Mouse (Mus musculus) brain, embryonic 14.5 days (tissue): ENCODE measurements around the gene C5ar2. TPM values are rescaled to one million over a fixed set of nuclear protein-coding genes. Genes with fewer than 3 reads are reported as not detected.

Experiments
- DNase-seq: peaks from one replicate; pipeline ENCODE4 v3.0.0-alpha.2; 2011; ENCODE audit warnings: low read depth
- CTCF ChIP-seq: fragments of 200-500 bp; IDR thresholded peaks from 2 replicates; pipeline ENCODE4 v1.5.1; 2012; ENCODE audit warnings: inconsistent platforms, mild to moderate bottlenecking, moderate library complexity, borderline replicate concordance; ENCODE audit not compliant: insufficient read depth, insufficient read length; ENCODE audit errors: extremely low read depth
- POLR2A ChIP-seq: fragments of 200-500 bp; IDR thresholded peaks from 2 replicates; pipeline ENCODE4 v1.6.1; 2012; ENCODE audit warnings: mild to moderate bottlenecking, inconsistent platforms, borderline replicate concordance; ENCODE audit not compliant: poor library complexity, insufficient read depth, insufficient read length, severe bottlenecking; ENCODE audit errors: extremely low read depth
- polyA plus RNA-seq: library from polyadenylated mRNA; depleted of rRNA; stranded (reverse); fragments of >200 nt; gene quantifications from 2 replicates; pipeline ENCODE4 v1.2.3, GENCODE M21; 2012

Gene C5ar2
- polyA plus RNA-seq, 1 experiment, result 0.11 TPM

- no peak for DNase-seq
- no peak for TF ChIP-seq POLR2A
- TF ChIP-seq CTCF, result no peak
Observed at GRCm38 (mm10) chr7:16245958-16246357, 2.0 kb upstream of the C5ar2 start.

- DNase-seq, result no peak
- TF ChIP-seq POLR2A, result no peak
- TF ChIP-seq CTCF, result no peak
Observed at GRCm38 (mm10) chr7:16242198-16242597, 1.8 kb downstream of the C5ar2 start.

GRCm38 (mm10) chr7:16241787-16242186, 2.2 kb downstream of the C5ar2 start:
- DNase-seq, result no peak
- TF ChIP-seq CTCF, result peak; percentile 13; the same call in 1 of the 2 replicates
- TF ChIP-seq POLR2A, result no peak

DNA sequence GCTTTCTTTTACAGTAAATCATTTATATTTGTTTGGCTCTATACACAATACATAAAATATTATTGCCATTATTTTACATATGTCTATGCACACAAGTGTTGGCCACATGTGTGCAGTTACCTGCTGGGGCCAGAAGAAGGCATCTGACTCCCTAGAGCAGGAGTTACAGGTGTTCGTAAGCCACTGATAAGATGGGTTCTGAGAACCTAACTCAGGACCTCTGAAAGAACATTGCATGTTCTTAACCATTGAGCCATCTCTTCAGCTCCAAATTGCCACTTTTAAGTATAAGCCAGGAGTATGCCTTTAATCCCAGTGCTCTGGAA, 3.0 kb downstream of the C5ar2 start:
- no peak for DNase-seq
- no peak for TF ChIP-seq CTCF
- no peak for TF ChIP-seq POLR2A

DNA sequence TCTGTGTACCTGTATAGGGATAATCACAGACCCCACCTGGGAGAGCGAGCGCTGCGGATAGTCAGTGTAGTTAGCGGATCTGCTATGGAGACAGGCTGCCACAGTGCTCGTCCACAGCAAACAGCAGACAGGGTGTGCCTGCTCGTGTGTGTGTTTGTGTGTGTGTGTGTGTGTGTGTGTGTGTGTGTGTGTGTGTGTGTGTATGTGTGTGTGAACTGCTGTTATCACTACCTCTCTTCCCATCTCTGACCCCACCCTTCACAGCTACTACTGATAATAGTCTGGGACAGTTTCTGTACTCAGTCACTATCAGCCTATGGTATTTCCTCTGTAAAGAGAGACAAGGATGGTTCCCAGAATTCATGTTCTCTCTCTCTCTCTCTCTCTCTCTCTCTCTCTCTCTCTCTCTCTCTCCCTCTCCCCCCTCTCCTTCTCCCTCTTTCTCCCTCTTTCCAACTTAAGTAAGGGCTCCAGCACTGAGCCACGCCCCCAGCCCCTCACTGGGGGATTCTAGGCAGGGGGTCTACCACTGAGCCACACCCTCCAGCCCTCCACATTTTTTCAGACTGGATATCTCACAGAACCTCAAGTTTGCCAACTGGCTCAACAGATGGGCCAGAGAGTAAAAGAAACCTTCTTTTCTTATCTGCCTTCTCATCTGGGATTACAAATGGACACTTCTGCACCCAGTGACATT, 3.5 kb downstream of the C5ar2 start:
- no peak for TF ChIP-seq POLR2A
- no peak for TF ChIP-seq CTCF
- DNase-seq, result no peak

DNA sequence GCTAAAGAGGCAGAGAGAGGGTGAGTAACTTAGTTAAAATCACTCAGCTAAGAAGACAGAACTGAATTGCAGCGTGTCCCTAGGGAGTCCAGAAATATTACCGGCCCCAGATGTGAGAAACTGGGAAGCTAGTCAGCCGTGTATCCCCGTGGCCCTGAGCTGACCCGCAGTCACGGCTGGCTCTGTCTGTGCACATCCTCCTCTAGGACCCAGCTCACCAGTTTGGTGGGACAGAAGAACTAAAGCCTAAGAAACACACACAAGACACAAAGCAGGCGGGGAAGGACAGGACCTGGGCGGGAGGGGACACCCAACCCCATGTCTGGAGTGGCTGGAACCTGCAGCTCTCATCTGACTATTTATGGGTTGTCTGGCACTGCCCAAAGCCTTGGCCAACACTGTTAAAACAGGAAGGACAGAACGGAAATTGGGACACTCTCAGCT, 4.4 kb downstream of the C5ar2 start:
- TF ChIP-seq CTCF (no peak), POLR2A (no peak)
- no peak for DNase-seq

GRCm38 (mm10) chr7:16229869-16230268, 14.1 kb downstream of the C5ar2 start:
- peak; percentile 1 for DNase-seq

GRCm38 (mm10) chr7:16221582-16222272, 22.2 kb downstream of the C5ar2 start, which contains the start of gene Dhx34:
Gene Dhx34 (minus strand): TSS chr7:16222037.
- TF ChIP-seq POLR2A (peak; percentile 69; the same call in 1 of the 2 replicates), CTCF (peak; percentile 59; the same call in 1 of the 2 replicates)
- peak; percentile 98 for DNase-seq

More at GRCm38 (mm10) chr7:16229869-16230268, 14.1 kb downstream of the C5ar2 start:
- no peak for TF ChIP-seq POLR2A
- TF ChIP-seq CTCF, result no peak

GRCm38 (mm10) chr7:16213986-16214385, 30.0 kb downstream of the C5ar2 start:
- no peak for DNase-seq
- no peak for TF ChIP-seq POLR2A
- no peak for TF ChIP-seq CTCF

DNA sequence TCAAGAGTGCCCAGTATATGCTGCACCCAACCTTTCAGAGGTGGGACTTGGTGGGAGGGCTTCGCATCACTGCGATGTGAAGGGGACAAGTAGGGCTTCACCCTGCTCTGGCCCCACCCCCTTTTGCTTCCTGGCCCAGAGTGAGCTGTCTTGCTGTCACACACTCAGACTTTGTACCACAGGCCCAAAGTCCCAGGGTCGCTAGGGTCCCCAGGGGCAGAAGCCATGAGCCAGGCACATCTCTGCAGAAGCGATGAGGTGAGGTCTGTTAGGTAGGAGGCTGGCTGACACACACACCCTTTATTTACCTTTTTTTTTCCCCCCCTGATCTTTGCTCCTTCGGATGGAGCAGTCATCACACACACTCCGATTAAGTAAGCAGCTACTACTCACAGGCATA, 30.8 kb downstream of the C5ar2 start:
- no peak for DNase-seq
- TF ChIP-seq CTCF (no peak), POLR2A (no peak)

- TF ChIP-seq POLR2A (no peak), CTCF (no peak)
- no peak for DNase-seq
Observed at GRCm38 (mm10) chr7:16210862-16211365, 33.0 kb downstream of the C5ar2 start.

DNA sequence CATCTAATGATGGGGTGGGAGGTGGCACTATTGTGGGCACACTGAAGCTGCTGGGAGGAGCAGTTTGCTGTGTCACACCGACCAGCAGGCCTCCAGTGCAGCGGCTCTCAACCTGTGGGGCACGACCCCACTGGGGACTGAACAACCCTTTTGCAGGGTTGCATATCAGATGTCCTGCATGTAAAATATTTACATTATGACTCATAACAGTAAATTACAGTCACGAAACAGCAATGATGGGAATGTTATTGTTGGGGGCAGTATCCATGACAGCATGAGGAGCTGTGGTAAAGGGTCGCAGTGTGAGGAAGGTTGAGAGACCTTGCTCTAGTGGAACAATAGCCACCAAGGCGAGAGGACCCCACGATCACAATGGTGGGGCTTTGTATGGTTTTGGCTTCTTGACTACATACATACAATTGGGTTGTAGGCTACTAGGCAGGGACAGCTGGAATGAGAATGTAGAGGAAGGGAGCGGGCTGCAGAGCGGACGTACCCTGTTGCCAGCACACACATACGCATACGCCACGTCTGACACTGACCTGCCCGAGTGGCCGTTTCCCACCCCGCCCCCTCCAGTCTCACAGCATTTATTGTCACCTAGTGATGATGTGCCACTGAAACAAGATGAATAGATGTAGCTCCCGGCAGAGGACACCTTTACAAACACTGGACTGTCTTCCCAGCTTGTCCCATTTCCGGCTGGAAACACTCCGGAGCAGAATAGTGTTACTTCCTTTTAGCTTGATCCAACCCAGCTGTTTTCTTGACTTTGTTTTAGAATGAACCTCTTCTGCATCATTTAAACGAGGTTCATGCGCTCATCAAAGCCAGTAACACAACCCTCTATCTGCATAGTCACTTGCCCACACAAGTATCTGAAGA, 34.9 kb downstream of the C5ar2 start:
- DNase-seq, result no peak
- TF ChIP-seq POLR2A, result no peak
- TF ChIP-seq CTCF, result no peak

GRCm38 (mm10) chr7:16207496-16207895, 36.5 kb downstream of the C5ar2 start:
- no peak for TF ChIP-seq CTCF
- no peak for TF ChIP-seq POLR2A
- DNase-seq, result no peak

- no peak for TF ChIP-seq CTCF
- TF ChIP-seq POLR2A, result no peak
- no peak for DNase-seq
Observed at GRCm38 (mm10) chr7:16207076-16207475, 36.9 kb downstream of the C5ar2 start.

GRCm38 (mm10) chr7:16204791-16205190, 39.2 kb downstream of the C5ar2 start:
- no peak for DNase-seq
- no peak for TF ChIP-seq POLR2A
- TF ChIP-seq CTCF, result no peak
